Mouse (Mus musculus) 3T3-L1 (cell line): ENCODE results near the gene Gm49383.
A peak's percentile ranks its signal among the peaks of the same experiment; 100 is the strongest.

Experiments
- DNase-seq: peaks from one replicate; pipeline ENCODE4 v3.0.0-alpha.2; 2015; ENCODE audit warnings: low read depth, low spot score

Gene Gm49383

GRCm38 (mm10) chr12:69204052-69204833 lies 7.3 kb upstream of the Gm49383 start, which contains the start of gene Gm49384:
Gm49384 (minus strand) TSS chr12:69204267.
- DNase-seq, result no peak

- no peak for DNase-seq
These were observed 2.1 kb upstream of the Gm49383 start for GRCm38 (mm10) chr12:69198985-69199384.

GRCm38 (mm10) chr12:69198164-69198535 lies 1.2 kb upstream of the Gm49383 start, which contains the start of gene Dnaaf2:
Dnaaf2 (minus strand) TSS chr12:69198429.
- peak; percentile 83 for DNase-seq

- peak; percentile 57 for DNase-seq
These were observed 667 bp upstream of the Gm49383 start for GRCm38 (mm10) chr12:69197378-69198163.

GRCm38 (mm10) chr12:69192637-69193036 lies 4.3 kb downstream of the Gm49383 start:
- DNase-seq, result no peak

GRCm38 (mm10) chr12:69191396-69191795 lies 5.5 kb downstream of the Gm49383 start:
- no peak for DNase-seq

- DNase-seq, result peak; percentile 34
These were observed 6.4 kb downstream of the Gm49383 start for GRCm38 (mm10) chr12:69190522-69190921.

- DNase-seq, result no peak
These were observed 6.8 kb downstream of the Gm49383 start for GRCm38 (mm10) chr12:69190074-69190473.

- DNase-seq, result no peak
These were observed 10.0 kb downstream of the Gm49383 start for GRCm38 (mm10) chr12:69186811-69187471.

- DNase-seq, result no peak
These were observed 11.5 kb downstream of the Gm49383 start for GRCm38 (mm10) chr12:69185371-69185770.

- peak; percentile 39 for DNase-seq
These were observed 12.3 kb downstream of the Gm49383 start for GRCm38 (mm10) chr12:69184342-69185295.

GRCm38 (mm10) chr12:69183583-69184308 lies 13.2 kb downstream of the Gm49383 start, which contains the start of the genes Rpl36al and Mgat2:
Rpl36al (minus strand) TSS chr12:69184083.
Mgat2 (plus strand) TSS chr12:69184157.
- DNase-seq, result peak; percentile 98

GRCm38 (mm10) chr12:69181800-69182199 lies 15.1 kb downstream of the Gm49383 start:
- no peak for DNase-seq

- DNase-seq, result no peak
These were observed 17.5 kb downstream of the Gm49383 start for GRCm38 (mm10) chr12:69179371-69179770.

GRCm38 (mm10) chr12:69177526-69177925 lies 19.4 kb downstream of the Gm49383 start:
- no peak for DNase-seq

- no peak for DNase-seq
These were observed 20.9 kb downstream of the Gm49383 start for GRCm38 (mm10) chr12:69175975-69176374.

- DNase-seq, result no peak
These were observed 25.6 kb downstream of the Gm49383 start for GRCm38 (mm10) chr12:69171307-69171706.

GRCm38 (mm10) chr12:69168461-69169106 lies 28.3 kb downstream of the Gm49383 start, which contains the start of gene Lrr1:
Lrr1 (plus strand) TSS chr12:69168814.
- DNase-seq, result peak; percentile 82

GRCm38 (mm10) chr12:69167656-69168460 lies 29.0 kb downstream of the Gm49383 start:
- no peak for DNase-seq
